Mouse (Mus musculus): ENCODE measurements at regions not wholly inside any gene's neighbourhood (a gene's known extent, or its start where the extent isn't known, plus 50 kb on each side); places are given as distances from the start of the nearest gene placed in this dataset.

- TF ChIP-seq POLR2A (IDR thresholded peaks at IDR 0.05; ENCODE audit: insufficient read depth, low read depth, low read length) (no peak), CTCF (IDR thresholded peaks at IDR 0.05; ENCODE audit: insufficient read depth, low read depth, low read length) (no peak)
Measured at GRCm38 (mm10) chr15:93002002-93002904, 272.7 kb downstream of the Gxylt1 start.

Data from olfactory bulb, adult 2 months (tissue).